Mouse (Mus musculus): ENCODE results near the gene Ano2.

Gene Ano2

GRCm38 (mm10) chr6:125690057-125690703 is at the start of gene Ano2:
Gene Ano2, plus strand, starts transcription at chr6:125690419.
- DNase-seq (ENCODE audit: low spot score in 2 of 2) = no peak

- no peak for DNase-seq (ENCODE audit: low spot score in 2 of 2)
Observed at GRCm38 (mm10) chr6:125640486-125640885, 49.7 kb upstream of the Ano2 start.

- DNase-seq (ENCODE audit: low spot score in 2 of 2) = peak; percentile 19 to 74
Observed at GRCm38 (mm10) chr6:125641146-125641545, 49.1 kb upstream of the Ano2 start.

- no peak for DNase-seq (ENCODE audit: low spot score in 2 of 2)
Observed at GRCm38 (mm10) chr6:125648964-125649363, 41.3 kb upstream of the Ano2 start.

- DNase-seq (ENCODE audit: low spot score in 2 of 2) = no peak
Observed at GRCm38 (mm10) chr6:125651335-125651734, 38.9 kb upstream of the Ano2 start.

- DNase-seq (ENCODE audit: low spot score in 2 of 2) = no peak
Observed at GRCm38 (mm10) chr6:125653416-125653815, 36.8 kb upstream of the Ano2 start.

GRCm38 (mm10) chr6:125656921-125657320 is 33.3 kb upstream of the Ano2 start:
- no peak for DNase-seq (ENCODE audit: low spot score in 2 of 2)

- DNase-seq (ENCODE audit: low spot score in 2 of 2) = no peak
Observed at GRCm38 (mm10) chr6:125657966-125658365, 32.3 kb upstream of the Ano2 start.

- DNase-seq (ENCODE audit: low spot score in 2 of 2) = peak in 1 of 2 experiments; percentile 64
Observed at GRCm38 (mm10) chr6:125661106-125661877, 28.9 kb upstream of the Ano2 start.

GRCm38 (mm10) chr6:125663906-125664305 is 26.3 kb upstream of the Ano2 start:
- no peak for DNase-seq (ENCODE audit: low spot score in 2 of 2)

- DNase-seq (ENCODE audit: low spot score in 2 of 2) = no peak
Observed at GRCm38 (mm10) chr6:125671835-125672234, 18.4 kb upstream of the Ano2 start.

GRCm38 (mm10) chr6:125678492-125678891 is 11.7 kb upstream of the Ano2 start:
- DNase-seq (ENCODE audit: low spot score in 2 of 2) = no peak

- no peak for DNase-seq (ENCODE audit: low spot score in 2 of 2)
Observed at GRCm38 (mm10) chr6:125680613-125681012, 9.6 kb upstream of the Ano2 start.

- no peak for DNase-seq (ENCODE audit: low spot score in 2 of 2)
Observed at GRCm38 (mm10) chr6:125685420-125685819, 4.8 kb upstream of the Ano2 start.

- DNase-seq (ENCODE audit: low spot score in 2 of 2) = no peak
Observed at GRCm38 (mm10) chr6:125687986-125688385, 2.2 kb upstream of the Ano2 start.

GRCm38 (mm10) chr6:125701146-125701545 is 10.9 kb downstream of the Ano2 start:
- no peak for DNase-seq (ENCODE audit: low spot score in 2 of 2)

GRCm38 (mm10) chr6:125711261-125711660 is 21.0 kb downstream of the Ano2 start:
- DNase-seq (ENCODE audit: low spot score in 2 of 2) = peak; percentile 62 to 76

GRCm38 (mm10) chr6:125726408-125726807 is 36.2 kb downstream of the Ano2 start:
- no peak for DNase-seq (ENCODE audit: low spot score in 2 of 2)

- no peak for DNase-seq (ENCODE audit: low spot score in 2 of 2)
Observed at GRCm38 (mm10) chr6:125727484-125727911, 37.3 kb downstream of the Ano2 start.

GRCm38 (mm10) chr6:125729471-125729870 is 39.3 kb downstream of the Ano2 start:
- no peak for DNase-seq (ENCODE audit: low spot score in 2 of 2)

GRCm38 (mm10) chr6:125729986-125730535 is 39.8 kb downstream of the Ano2 start:
- no peak for DNase-seq (ENCODE audit: low spot score in 2 of 2)

GRCm38 (mm10) chr6:125737511-125738285 is 47.5 kb downstream of the Ano2 start:
- no peak for DNase-seq (ENCODE audit: low spot score in 2 of 2)
